Mouse (Mus musculus) c-Kit-positive CD71-positive TER-119-positive erythroid progenitor cells, embryonic 14.5 days (primary cell): ENCODE results near the gene Cers2.
"Not testable (repeated sequence)": the region's sequence is repeated elsewhere in the genome, so short reads cannot be mapped to it uniquely, and the experiment has no call there.

Source experiments
- DNase-seq: peaks from one replicate; pipeline ENCODE4 v3.0.0-alpha.2; 2013; ENCODE audit warnings: low spot score

Gene Cers2

DNA sequence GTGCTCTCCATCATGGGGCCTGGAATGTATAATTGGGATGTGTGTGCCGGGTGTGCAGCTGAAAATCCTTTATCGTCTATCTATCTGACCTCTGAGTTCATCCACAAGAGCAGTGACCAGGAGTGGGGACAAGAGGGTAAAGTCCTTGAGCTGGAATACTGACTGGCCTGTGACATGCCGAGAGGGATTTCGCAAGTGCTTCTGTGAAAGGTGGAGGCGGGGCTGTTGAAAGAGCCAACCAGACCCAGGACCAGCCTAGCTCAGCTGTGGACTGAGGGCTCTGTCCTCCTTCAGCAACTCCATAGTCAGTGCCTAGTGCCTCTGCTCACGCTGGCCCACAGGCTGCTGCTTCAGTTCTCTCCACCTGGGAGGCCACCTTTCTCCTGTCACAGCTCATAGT is 4.0 kb downstream of the Cers2 start:
- no peak for DNase-seq

DNA sequence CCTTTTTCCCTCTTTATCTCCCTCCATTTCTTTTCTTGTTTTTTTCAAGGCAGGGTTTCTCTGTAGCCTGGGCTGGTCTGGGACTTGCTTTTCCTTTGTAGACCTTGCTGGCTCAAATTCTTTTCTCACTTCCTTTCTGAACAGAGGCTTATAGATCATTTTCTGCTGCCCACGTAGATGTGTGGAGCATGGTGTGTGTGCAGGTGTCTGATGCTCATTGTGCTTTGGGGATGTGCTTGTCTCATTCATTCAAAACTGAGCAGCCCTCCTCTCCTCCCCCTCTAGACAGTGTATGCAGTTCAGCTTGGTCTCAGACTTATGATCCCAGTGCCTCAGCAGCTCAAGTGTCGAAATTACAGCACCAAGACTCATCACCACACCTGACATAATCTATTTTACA is 4.5 kb downstream of the Cers2 start:
- no peak for DNase-seq

DNA sequence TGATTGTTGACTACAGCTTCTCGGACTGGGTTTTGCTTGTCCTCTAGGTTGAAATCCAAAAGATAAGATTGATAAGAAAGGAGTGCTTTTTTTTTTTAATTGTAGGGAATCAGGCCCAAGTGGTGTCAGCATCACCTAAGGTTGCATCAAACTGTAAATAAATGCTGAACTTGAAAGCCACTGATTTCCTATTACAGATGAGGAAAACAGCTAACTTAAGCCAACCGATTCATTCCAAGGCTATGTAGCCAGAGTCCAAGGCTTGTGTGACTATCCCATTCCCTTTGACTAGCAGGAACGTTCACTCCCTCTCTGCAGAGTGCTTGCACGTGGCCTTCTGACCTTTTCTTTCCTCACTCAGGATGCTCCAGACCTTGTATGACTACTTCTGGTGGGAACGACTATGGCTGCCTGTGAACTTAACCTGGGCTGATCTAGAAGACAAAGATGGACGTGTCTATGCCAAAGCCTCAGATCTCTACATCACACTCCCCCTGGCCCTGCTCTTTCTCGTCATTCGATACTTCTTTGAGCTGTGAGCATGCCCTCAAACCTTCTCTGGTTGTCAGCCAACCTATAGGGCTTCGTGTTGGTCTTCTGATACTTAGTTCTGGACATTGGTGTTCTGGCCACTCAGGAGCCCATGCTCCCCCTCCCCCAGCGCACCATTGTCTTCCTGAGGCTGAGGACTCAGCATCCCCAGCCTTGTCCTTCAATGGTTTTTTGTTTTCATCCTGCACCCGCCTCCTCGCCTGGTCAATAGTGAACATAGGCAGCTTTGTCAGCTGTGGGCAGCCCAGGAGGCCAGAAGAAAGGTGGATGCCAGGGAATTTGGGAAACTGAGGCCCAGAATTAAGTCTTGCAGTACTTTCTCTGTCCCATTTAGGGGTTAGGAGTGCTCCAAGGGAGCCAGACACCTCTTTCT is 5.4 kb downstream of the Cers2 start:
- DNase-seq, result no peak

DNA sequence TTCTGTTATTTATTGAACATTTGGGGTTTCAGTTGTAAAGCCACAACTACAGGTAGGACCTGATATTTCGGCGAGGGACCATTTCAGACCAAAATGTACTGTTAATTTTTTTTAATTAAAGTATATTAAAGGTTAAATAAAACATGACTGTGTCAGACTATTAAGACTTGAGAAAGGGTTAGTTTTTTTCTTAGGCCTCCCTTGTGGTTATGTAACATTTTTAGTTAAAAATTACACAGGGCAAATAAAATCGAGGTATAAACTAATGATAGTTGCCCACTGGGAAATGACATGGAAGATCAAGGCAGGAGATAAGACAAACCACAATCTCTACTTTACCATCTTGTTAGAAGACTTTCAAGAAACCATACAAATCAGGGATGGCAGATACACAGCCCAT is 8.8 kb downstream of the Cers2 start:
- DNase-seq, result no peak

DNA sequence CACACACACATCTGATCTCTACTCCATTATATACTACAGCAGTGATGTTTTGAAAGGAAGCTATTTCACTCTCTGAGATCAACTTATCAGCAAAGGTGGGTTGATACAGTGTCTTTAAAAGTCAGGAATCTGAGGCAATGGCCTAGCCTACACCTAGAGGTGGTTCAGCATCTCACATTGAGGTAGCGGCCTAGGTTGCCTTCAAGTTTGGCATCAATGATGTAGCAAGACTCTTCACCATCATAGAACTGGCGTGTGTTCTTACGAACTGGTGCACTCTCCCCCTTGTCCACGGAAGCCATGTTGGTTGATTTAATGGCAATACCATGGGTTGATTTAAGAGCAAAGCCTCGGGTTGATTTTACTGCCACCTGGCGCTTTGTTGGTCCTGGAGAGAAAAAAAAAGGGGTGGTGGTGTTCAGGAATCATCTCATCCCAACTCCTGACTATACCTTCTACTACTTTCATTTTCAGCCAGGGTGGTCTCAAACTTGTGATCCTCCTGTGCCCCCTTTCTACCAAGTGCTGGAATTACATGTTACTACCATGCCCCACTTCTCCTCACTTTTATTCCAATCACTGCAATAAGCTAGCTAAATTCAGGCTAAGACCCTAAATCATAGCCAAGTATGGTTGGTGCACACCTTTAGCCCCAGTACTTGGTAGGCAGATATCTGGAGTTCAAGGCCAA is 10.0 kb downstream of the Cers2 start:
- DNase-seq, result no peak

DNA sequence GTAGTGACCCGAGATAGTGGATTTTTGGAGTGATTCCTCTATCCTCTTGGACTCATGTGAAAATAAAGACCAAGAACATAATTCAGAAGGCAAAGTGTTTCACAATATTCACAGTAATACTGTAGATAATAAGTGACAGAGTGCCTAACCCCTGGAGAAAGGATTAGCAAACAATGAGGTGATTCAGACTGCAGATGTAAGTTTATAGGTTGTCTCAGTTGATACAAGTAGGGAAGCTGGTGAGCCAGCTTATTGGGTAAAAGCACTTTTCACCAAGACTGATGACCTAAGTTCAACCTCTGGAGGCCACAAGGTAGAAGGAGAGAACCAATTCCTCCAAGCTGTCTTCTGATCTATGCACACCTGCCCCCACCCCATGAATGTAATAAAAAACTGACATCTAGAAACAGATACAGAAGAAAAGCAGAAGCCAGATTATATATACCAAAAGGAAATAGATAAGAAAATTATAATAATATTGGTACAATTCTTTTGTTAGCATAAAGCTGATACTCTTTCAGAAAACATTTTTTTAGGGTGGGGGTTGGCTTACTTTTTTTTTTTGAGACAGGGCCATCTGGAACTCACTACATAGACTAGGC is 14.3 kb downstream of the Cers2 start:
- no peak for DNase-seq

DNA sequence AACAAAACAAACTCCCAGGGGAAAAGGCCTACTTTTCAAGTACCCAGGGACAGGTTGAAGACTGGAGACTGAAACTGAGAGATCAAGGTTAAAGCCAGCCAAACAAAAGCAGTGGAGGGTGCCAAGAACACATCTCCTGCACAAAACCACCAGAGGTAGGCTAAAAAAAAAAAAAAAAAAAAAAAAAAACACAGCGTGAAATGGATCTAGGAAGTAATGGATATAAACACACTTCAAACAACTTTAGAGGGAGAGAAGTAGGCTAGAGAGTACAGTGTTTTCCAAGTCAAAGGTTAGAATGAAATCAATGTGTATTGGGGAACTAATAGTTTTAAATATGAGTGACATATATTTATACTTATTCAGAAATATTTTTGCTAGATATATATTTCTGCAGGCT is 16.9 kb downstream of the Cers2 start:
- no peak for DNase-seq

DNA sequence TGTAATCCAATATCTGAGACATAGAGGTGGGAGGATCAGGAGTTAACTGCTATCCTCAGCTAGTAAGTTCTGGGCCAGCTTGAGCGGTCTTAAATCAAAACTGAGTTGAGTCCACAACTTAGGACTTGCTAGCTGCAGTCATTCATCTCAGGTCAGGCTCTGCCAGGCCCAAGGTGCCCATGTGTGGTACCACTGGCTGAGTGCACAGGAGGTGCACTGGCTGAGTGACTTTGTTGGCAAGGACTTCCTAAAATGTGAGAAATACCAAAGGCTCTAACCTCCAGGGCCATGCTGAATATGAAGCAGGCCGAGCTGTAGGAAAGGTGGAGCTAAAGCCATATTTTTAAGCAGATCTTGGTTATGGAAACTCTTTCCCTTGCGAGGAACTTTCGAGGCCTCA is 22.8 kb downstream of the Cers2 start:
- DNase-seq, result no peak

DNA sequence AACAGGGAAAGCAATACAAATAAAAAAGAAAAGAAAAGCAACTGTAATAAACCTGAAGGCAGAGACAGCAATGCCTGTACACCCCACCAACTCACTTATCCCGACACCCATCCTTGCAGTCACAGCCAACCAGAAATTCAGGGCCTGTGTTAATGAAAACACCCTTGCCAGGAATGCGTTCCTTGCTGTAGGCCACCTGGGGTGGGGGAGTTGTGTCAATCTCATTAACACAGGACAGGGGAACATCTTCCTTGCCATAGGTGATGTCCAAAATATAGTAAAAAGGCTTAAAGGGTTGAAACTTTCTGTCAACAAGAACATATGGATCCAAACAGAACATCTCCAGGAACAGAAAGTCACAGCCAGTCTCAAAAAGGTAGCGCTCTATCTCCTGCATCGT is 23.7 kb downstream of the Cers2 start:
- no peak for DNase-seq

DNA sequence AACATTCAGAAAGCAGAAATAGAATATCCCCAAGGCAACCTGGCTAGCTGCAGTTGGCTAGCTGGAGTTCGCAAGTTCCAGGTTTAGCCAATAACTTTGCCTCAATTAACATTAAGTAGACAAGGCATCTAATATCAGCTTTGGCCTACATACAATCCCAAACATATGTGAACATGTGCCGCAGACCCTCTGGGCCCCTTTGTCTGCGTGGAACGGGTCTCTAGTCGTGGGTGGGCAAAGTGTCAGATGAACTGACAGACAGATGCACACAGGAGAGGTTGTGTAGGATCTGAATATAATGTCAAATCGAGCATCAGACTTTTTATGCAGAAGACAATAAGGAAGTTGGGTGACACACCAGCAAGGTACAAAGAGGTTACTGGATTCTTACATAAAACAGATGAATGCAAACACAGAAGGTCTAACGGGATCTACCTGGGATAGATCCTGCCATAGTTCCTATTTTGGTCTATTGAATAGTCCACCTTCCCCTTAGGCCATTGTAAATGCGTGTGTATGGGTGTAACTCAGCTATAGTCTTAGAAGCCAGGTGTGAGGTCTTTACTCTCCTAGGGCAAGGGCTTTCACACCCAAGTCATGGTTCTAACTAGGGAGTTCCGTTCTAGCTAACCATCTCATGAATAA is 28.9 kb downstream of the Cers2 start:
- DNase-seq, result not testable (repeated sequence)

DNA sequence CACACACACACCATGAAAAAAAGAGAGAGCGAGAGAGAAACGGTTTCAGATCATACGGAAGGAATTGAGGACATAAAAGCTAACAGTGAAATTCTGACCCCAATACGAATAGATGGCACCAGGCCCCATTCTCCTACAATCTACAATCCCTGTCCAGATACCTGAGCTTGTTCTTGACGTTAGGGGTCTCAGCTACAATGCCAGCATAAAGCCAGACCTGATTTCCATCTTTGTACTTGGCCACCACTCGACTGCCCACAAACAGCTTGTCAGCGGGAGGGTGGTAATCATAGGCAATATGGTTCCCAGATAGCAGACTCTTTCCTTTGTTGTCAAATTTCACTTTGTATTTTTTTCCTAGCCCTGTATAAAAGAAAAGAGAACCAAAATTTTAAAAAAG is 31.9 kb downstream of the Cers2 start:
- DNase-seq, result no peak

DNA sequence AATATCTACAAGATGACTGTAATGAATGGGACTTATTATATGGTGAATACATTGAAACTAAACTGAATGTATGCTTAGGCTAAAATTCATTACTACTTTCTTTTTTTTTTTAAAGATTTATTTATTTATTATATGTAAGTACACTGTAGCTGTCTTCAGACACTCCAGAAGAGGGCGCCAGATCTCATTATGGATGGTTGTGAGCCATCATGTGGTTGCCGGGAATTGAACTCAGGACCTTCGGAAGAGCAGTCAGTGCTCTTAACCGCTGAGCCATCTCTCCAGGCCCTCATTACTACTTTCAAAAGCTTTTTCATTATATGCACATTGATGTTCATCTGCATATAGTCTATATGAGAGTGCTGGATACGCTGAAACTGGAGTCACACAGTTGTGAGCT is 33.8 kb downstream of the Cers2 start:
- not testable (repeated sequence) for DNase-seq

DNA sequence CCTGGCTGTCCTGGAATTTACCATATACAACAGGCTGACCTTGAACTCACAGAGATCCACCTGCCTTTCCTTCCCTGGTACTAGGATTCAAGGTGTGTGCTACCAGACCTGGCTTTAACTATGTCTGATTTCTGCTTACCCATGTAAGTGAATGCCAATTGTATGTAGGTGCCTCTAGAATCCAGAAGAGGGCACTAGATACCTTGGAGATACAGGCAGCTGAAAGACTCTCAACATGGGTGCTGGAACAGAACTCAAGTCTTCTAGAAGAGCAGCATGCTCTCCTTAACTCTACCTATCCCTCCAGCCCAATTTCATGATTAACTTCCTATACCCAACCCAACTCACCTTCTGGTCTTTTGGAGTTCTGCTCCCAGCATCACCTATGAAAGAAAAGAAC is 34.9 kb downstream of the Cers2 start:
- DNase-seq, result peak; percentile 47

DNA sequence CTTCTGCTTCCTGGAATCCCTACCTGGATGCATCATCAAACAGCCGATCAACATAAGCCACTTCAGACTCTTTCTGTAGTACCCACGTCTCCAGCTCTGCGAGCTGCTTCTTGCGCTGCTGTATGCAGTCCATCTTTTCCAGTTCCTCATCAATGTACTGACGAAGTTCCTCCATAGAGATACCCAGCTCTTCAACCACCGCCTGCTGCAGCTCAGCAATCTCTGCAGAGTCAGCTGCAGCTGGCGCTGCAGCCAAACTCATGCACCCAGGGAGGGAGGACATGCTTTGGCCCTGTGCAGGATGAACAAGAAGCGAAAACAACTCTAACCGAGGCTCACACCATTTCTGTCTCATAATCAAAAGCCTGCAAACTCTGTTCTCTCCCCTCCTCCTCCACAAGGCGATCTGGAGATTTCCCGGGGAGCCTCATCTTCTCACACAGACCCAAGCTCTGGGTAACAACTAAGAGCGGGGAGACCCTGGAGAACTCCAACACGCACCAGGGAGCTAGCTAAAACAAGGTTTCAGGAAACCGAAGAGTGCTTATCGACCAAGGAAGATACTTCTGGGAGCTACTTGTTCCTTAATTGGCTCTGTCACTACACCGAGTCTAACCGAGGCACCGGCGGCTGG is 41.4 kb downstream of the Cers2 start:
- DNase-seq, result not testable (repeated sequence)

DNA sequence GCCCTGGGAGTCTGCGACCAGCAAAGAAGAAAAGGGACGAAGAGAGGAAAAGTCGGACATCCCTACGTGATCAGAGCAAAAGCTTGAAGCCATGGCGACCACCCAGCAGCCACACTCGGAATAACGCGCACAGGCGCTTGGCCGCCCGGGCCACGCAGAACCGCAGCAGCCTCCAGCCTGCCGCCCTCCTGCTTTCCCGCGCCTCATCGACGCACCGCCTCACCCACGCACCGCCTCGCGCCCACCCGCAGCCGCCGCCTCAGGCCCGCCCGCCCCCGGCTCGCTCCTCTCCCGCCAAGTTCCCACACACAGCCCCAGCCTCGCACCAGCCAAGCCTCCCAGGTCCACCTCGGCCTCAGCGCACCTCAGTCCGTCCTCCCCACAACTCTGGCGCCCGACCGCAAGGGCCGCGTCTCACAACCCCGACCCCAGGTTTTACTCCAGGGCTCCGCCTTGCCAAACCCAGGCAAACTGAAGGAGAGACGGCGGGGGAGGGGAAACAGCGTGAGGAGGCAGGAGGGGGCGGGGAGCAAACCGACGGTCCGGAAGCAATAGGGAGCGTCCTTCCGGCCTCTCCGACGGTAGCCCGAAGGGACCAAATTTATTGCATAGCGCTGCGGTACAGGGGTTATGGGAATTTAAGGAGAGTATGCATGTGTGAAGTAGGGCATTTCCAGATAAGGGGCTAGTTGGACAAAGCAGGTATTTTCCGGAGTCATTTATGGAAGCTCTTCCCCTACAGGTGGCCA is 42.3 kb downstream of the Cers2 start, which contains the start of gene Setdb1:
Gene Setdb1 (minus strand): TSS at position 502 of the 749 bp plus-strand sequence.
- DNase-seq, result peak; percentile 97

DNA sequence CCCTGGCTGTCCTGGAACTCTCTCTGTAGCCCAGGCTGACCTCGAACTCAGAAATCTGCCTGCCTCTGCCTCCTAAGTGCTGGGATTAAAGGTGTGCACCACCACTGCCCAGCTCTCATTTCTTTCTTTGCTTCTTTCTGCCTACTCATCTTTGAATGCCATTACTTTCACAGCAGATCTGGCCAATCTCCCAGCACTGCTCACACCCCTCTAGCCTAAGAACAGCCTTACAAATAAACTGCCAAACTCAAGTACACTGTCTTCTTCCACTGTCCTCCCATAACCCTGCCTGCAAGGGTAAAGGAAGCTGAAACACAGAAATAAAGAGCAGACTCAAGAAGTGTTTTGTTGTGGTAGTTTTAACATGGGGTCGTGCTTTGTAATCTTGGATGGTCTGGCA is 43.2 kb downstream of the Cers2 start:
- DNase-seq, result no peak

DNA sequence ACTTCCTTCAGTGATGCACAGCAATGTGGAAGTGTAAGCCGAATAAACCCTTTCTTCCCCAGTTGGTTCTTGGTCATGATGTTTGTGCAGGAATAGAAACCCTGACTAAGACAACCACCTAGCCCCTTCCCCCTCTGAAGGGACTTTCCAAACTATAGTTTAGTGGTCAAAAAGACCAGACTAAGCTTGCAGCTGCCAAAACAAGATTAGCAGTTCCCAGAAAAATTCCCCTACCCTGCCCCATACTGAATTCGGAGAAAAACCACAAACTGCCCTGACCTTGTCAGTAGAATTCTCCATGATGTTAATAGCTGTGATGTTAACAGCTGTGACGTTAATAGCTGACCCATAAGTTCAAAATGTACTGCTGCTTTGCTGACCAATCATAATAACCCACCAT is 45.7 kb downstream of the Cers2 start:
- DNase-seq, result peak; percentile 65

DNA sequence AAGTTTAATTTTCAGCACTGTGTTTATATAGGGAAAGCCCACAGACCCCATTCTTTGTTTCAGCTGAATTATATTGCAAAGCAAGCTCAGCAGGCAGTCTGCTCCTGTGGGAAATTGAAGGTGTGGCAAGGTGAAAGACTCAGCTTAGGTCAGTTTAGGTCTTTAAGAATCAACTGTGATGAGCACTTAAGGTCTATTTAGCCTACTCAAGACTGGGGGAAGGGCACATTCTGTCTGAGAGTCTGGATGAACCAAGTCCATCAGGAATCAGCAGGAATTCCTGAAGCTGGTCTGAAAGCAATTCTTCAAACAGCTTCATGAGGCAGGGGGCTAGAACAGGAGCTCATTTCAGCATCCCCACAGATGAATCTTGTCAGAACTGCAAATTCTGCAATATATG is 55.5 kb downstream of the Cers2 start:
- DNase-seq, result no peak
